Mouse (Mus musculus) cerebellum, postnatal 36 days (tissue): ENCODE measurements around the gene Cnot8.
"Not testable (repeated sequence)": the region's sequence is repeated elsewhere in the genome, so short reads cannot be mapped to it uniquely, and the experiment has no call there.

Experiments
- DNase-seq, 2 experiments: peaks; one replicate each; pipeline ENCODE4 v3.0.0; 2021 to 2022; ENCODE audit warnings: mixed read lengths in 2 of 2

The Cnot8 gene

DNA sequence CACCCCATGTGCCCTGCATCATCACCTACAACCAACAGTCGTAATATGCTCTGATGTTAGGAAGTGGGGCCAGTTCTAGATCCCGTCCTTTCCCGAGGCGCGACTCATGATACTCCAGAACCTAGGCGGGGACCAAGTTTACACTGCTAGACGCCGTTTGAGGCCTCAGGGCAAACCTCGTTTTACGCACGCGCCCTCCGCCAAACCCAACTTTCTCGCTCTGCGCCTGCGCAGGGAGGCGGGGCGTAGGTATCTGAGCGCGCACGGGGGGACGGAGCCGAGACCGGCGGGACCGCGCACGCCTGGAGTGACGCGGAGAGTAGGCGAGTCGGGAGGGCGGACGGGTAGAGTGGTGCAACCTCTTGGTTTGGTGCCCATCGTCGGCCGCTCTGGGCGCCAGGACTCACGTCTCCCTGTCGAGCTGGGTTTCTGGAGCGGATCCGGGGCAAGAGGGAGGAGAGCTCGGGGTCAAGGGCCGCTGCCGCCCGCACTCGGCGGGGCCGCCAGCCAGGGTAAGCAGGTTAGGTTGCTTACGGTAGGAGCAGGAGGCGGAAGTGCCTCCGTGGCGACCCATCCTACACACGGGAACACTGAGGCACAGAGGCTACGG lies at the start of gene Cnot8:
TSS of gene Cnot8 (plus strand) at position 457 of the 610 bp plus-strand sequence.
- DNase-seq: peak; percentile 99

DNA sequence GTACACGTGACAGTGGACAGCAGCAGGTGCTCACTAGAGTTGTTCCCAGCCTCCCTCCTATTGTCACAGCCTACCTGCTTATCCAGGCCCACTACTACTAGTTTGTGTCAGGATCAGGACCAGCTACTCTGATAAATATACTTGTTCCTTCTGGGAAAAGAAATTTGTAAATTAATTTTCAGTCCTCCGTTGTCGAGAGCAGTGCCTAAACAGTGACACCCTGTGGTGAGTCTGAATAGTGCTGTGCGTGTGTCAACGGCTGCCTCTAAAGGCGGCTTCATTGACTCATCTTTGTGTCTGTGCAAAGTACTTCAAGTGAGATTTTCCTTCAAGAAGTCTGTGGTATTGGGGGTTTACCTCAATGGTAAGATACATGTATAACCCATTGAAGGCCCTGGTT lies 46.5 kb upstream of the Cnot8 start:
- peak; percentile 53 to 59 for DNase-seq

DNA sequence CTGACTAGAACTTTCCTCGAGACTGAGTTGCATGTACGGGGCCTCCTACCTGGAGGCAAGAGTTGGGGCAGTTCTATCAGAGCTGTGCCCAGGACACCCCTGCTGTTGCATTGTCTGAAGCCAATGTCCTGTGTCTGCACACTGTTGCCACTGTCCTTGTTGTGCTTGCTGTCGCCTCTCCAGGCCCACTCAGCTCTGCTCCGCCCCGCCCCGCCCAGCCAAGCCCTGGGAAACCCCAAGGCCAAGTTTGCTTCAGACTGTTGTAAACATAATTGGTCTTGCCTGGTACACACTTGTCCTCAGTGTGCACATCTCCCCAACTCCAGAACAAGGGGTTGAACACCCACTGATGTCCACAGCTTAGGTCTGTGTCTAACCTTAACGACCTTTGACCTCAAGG lies 44.2 kb upstream of the Cnot8 start:
- DNase-seq: not testable (repeated sequence)

DNA sequence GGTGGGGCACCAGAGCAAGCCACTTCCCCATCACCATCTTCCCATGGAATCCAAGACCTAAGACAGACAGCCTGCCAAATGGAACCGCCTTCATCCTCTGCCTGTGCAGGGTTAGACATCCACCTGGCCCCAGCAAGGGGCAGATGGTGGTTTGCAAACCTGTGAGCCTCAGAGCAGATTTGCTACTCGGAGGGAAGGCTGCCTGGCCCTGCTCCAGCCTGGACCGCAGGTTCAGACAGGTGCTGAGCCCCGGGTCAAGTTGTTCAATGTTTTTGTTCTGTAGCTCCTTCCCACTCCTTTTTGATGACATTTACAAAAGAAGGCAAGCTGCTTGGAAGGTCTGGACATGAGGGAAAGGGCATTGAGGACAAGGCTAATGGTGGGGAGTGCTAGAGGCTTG lies 42.7 kb upstream of the Cnot8 start:
- peak; percentile 63 to 76 for DNase-seq

DNA sequence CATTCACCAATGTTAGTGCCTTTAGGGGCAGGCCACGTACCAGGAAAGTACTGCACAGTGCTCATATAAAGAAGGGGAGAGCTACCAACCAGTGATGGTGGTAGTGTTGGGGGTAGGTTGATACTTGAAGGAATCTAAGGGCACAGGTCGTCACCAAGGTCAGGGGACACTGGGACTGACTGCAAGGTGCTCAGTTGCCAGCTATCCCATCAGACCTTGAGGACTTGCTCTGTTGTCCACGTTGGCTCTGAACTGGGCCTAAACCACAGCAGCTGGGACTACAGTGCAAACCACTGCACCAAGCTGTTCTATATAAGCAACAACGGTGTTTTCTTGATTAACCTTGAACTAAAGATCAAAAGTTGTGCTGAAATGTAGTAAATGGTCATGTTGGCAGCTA lies 41.4 kb upstream of the Cnot8 start:
- DNase-seq: no peak

DNA sequence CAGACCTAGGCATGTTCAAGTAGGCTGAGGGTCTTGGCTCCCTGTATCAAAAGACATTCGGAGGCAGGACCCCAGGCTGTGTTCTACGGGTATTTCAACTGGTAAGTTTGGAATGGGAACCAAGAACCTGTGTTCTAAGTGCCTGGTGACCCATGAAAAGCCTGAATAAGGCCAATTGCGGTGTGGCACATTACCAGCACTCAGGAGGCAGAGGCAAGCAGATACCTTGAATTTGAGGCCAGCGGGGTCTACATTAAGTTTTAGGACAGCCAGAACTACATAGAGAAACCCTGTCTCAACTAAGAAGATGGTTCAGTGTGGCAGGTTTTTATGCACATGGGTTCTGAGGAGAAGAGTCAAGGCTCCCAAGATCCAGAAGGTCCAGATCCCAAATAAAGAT lies 38.9 kb upstream of the Cnot8 start:
- no peak for DNase-seq

DNA sequence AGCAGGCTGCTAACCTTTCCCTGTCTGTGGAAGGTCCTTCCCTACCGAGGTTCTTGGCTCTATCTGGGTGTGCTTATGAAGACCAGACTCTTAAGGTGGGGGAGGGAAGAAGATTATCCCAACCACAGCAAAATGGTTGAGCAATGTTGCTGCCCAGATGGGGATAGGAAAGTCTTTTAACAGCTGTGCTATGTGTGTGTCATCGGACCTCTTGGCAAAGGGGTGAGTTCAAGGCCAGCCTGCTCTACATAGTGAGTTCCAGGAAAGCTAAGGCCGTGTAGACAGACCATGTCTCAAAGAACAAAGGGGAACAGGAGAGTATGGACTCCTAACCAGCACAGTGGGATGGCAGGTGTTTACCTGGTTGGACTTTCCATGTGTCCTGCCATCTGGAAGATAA lies 31.0 kb upstream of the Cnot8 start:
- no peak for DNase-seq

DNA sequence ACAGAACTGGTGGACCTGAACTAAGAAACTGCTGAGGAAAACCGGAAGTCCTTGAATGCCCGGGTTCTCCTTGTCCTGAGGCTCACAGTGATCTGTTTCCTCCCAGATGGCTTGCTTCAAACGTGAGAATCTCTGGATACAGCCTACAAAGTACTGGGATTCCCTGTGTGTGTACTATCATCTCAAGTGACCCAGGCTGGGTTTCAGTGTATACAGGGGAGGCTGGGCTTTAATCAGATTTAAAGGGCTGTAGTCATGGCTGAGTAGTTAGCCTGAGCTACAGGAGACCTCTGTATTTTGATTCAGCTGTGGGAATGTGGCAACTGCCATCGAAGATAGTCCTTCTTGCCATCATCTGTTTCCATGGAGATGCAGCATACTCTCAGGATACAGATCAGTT lies 26.7 kb upstream of the Cnot8 start:
- no peak for DNase-seq

DNA sequence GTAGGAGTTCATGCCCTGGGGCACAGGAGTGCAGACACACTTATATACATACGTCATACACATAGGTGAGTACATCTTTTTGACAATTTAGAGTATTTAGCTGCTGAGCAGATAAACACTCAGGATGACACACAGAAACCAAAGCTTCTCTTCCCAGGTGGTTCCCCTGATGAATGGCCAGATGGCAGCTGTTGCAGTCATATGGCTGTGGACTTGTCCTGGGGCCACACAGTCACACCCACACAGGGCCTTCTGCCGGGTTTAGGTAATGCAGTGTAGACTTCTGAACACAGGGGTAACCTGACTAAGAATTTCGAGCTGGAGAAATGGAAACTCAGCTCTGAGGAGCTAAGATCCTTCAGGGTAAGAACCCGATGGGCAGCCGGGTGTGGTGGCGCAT lies 22.2 kb upstream of the Cnot8 start:
- peak; percentile 52 to 65 for DNase-seq

DNA sequence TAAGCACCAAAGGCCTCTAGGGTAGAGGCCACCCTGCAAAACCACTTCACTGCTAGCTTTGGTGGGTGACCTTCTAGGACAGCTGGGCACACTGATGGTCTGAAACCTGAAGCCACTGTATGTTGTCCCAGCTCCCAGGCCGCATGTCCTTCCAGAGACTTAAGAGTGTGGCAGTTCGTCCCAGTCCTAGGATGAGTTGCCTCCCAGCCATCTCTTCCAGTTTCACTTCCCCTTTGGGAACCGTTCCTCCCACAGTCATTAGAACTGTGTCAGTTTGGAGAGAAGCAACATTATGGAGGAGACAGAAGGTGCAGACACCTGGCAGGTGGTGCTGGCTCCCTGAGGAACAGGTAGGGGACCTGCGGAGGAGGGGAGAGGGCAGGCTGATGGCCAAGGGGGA lies 11.4 kb upstream of the Cnot8 start:
- no peak for DNase-seq

DNA sequence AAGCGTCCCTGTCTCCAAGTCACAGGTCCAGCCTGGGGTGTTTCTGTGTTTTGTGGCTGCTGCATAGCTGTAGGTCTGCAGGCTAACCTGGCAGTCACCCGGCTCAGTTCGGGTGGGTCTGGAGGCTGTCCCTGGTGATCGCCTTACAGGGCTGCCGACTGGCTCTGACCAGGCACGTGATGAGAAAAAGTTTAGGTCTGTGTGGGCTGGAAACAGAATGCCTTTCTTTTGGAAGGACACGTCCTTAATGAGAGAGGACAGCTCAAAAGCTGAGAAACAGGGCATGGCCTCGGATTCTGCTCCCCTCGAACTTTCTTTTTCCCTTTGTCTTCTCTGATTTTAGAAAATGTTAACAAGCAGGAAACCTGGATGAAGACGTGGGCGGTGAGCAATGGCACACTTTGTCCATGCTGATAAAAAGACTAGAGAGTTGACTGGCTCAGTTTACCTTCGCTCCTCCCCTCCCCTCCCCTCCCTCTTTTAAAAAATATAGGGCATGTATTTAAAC lies 10.9 kb upstream of the Cnot8 start, which contains the start of gene Gm12248:
TSS of gene Gm12248 (minus strand) at position 114 of the 508 bp plus-strand sequence.
- no peak for DNase-seq

DNA sequence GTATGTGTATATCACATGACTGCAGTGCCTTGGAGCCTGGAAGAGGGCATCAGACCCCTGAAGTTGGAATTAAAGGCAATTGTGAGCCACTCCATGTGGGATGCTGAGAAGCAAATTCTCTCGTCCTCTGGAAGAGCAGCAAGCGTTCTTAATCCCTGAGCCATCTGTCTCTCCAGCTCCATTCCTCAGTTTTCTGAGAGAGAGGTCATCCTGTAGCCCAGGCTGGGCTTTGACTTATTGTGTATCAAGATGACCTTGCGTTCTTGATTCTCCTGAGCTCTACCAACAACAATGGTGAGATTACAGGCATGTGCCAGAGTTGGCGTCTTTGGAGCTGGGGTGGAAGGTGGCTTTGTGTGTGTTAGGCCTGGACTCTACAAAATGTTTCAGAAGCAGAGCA lies 9.2 kb upstream of the Cnot8 start:
- no peak for DNase-seq

DNA sequence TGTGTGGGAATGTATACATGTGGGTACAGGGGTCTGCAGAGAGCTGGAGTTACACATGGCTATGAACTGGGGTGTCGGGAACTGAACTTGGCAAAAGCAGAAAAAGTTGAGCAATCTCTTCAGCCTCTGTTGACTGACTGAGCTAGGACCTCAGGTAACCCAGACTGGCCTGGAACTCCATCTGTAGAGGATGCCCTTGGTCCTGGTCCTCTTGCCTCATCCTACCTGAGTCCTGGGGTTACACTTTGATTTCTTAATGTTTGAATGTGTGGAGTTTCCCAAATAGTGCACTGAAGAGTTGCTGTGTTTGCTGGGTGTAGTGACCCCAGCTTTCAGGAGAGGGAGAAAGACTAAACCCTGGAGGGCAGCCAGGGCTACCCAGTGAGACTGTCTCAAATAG lies 8.4 kb upstream of the Cnot8 start:
- no peak for DNase-seq

DNA sequence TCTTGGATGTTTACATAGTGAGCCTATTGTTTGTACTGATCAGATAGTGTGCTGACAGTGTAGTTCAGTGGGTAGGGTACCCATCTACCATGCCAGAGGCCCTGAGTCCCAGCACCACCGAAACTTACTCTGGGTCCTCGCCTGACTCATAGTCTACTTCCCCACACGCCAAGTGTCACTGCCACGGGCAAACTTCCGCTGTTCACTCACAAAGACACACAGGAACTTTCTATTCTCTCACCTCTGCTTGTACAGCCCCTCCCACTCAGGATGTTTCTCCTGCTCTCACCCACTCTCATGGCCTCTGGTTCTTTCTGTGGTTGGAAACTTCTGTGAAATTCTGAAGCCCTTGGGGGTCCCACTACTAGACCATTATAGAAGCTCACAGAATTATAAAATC lies 7.8 kb upstream of the Cnot8 start:
- no peak for DNase-seq

DNA sequence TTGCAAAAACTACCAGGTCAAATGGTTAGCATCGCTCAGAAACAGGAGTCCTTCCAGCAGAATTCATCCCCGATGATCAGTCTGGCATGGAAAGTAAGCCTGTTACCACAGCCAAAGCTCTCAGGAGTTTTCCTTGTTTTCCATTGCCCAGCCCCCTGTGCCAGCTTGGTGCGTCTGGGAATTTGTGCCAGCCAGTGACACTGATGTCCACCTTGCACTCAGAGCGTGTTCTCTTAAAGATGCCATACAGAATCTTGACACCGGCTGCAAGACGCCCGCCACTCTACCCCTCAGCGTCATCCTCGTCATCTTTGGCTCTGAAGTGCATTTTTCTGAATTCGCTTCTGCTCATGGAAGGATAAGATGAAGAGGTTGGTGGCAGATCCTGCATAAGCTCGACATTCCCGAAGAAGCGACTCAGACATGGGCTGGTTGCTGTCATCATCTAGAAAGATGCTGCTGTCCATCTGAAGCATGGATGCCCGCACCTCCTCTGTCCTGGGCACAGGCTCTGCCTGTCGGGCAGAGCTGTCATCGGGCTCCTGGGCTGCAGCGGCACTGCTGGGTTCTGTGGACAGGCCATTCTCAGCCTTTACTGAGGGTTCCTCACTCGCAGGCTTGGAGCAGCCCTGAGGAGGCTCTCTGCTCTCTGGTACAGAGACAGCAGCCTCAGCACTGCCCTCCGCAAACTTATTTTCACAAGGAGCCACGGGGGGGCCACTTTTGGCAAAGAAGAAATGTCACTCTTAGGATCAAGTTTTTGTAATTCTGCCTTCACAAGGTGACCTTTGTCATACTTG lies 6.9 kb upstream of the Cnot8 start:
- DNase-seq: peak; percentile 57 to 58

DNA sequence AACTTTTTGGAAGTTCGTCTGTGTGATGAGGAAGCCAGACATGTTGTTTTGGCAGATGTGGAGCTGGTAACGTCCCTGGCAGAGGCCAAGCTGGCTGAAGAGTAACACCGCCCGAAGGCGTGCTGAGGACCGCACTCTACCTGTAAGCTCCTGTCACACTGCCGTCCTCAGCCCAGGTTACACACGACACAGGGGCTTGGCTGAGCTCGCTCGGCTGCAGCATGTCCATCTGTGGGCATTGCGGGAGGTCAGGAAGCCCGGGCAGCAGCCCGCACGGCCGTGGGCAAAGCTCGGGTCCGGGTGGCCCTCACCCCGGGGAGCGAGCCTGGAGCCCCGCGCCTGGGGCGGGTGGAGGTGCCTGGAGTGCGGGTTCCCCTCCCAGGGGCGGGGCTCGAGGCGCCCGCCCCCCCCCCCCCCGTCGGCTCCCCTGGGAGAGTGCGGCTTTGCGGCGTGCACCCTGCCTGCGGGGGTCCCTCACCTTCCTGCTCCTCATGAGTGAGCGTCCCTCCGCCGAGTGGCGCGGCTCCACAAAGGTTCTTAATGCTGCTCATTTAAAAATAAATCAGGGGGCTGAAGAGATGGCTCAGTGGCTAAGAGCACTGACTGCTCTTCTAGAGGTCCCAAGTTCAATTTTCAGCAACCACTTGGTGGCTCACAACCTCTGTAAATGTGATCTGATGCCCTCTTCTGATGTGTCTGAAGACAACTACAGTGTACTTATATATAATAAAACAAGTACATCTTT lies 6.2 kb upstream of the Cnot8 start:
- peak in 1 of 2 experiments; percentile 63 for DNase-seq

DNA sequence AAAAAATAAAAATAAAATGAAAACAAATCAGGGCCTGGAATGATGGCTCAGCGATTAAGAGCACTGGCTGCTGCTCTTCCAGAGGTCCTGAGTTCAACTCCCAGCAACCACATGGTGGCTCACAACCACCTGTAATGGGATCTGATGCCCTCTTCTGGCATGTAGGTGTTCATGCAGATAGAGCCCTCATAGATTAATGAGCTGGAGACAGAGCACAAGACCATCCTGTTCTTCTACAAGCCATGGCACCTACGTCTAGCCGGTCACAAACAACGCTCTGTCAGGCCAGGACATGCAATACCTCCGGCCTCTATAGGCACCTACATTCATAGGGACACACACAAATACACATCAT lies 5.6 kb upstream of the Cnot8 start:
- DNase-seq: not testable (repeated sequence)

DNA sequence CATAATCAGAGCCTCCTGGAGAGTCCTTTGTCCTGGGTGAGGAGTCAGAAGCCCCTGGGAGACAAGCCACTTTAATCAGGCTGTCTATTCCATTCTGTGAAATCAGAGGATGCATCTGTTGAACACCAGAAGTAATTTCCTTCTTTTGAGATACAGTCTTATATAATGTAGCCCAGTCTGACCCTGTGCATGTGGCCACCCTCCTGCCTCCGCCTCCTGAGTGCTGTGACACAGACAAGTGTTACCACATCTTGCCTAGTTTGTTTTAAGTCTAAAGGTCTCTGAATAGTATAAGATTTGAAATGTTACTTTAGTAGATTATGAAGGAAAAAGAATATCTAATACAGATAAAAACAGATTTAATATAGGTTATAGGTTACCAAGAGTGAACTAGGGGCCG lies 3.9 kb upstream of the Cnot8 start:
- no peak for DNase-seq

DNA sequence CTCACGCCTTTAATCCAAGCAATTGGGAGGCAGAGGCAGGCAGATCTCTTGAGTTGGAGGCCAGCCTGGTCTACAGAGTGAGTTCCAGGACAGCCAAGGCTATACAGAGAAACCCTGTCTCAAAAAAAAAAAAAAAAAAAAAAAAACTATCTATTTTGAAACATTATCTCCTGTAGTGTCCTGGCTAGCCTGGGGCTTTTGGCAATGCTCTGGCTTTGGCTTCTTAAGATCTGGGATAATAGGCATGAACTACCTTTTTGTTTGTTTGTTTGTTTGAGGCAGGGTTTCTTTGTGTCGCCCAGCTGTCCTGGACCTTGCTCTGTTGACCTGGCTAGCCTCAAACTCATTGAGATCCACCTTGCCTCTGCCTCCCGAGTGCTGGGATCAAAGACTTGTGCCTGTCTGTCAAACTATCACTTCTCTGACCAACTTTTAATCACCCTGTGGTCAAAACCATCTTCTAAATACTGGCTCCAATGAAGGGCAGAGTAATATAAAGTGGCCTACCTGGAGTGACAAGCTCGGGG lies 2.7 kb upstream of the Cnot8 start:
- no peak for DNase-seq

DNA sequence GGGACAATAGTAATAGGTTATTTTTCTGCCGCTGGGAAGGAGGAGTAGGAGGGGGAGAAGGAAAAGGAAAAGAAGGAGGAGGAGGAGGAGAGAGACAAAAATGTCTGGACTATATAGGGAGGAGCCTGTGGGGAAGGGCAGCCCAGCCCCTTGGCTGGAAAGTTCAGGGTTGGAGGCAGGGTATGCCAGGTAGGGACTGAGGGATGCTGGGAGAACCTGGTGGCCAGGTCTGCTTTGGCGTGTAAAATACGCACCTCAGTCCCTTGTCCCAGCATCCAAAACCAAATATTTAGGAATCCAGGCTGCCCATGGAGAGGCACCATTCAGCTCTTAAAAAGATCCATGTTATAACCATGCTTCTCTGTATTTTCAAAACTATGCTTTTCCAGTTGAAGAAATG lies 1.8 kb upstream of the Cnot8 start:
- DNase-seq: no peak

DNA sequence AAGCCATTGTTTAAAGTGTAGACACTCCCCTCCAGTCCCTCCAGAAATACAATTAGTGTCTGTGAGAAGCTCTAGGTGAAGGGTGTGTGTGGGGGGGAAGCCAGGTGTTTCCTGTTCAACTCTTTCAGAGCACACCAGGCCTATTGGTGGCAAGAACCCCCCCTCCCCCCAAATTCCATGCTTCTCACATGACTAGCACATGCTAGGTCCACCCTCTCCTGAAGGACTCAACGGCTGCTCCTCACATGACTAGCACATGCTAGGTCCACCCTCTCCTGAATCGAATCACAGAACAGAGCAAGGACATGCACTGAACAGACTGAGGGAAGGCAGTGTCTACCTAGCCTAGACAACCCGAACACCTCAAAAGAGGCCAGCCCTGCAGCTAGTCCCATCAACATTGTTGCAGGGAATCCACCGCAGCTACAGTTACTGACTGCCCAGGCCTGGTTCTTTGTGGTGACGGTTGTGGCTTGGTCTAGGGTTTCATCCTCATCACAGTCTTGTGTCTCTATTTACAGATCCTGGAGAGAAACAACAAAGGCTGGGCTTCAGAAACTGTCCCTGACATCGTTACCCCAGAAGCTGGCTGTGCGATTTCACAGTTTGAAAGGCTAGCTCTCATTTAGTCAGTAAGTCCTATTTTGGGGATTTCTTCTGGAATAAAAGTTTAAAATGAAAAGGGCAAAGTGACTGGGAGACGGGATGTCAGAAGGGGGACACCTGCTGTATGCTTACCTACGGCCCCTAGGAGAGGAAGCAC lies 1.2 kb upstream of the Cnot8 start:
- no peak for DNase-seq

DNA sequence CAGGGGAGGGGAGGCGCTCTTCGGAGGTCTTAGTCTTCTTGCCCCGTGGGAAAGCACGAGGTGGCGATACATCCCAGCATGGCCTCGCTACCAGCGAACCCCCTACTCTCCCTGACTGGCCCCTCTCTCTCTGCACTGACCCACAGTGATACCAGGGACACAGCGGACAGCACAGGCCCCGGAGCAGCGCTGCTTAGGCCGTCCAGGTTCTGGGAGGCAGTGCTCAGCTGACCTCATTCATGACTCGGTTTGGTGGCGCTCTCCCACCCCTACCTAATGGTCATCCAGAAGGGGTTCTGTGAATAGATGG lies 654 bp upstream of the Cnot8 start:
- DNase-seq: no peak

DNA sequence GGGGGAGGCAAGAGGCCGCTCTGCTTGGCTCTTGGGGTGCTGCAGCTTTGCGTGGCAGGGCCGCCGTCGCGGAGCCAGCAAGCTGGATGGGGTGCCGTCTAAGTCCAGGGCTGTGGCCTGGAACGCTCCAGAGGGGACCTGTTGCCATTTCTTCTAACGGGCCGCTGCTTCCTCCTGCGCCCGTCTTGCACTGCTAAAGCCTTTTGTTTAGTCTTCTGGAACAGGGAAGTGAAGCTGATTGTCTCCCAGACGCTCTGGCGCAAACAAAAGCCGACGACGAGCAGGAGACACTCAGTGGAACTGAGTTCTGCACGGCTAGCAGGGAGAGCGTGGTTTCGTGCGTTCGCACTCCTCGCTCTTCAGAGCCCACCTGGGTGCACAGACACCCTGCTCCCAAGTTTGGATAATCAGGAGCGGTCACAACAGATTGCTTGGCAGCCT lies 418 bp downstream of the Cnot8 start:
- DNase-seq: no peak
